Mouse (Mus musculus): ENCODE data around the gene Bsn. TPM values are rescaled to one million over a fixed set of nuclear protein-coding genes. Genes with fewer than 3 reads are reported as not detected.

The Bsn gene
- polyA plus RNA-seq, 1 experiment from 2014 or later = 0.24 TPM

DNA sequence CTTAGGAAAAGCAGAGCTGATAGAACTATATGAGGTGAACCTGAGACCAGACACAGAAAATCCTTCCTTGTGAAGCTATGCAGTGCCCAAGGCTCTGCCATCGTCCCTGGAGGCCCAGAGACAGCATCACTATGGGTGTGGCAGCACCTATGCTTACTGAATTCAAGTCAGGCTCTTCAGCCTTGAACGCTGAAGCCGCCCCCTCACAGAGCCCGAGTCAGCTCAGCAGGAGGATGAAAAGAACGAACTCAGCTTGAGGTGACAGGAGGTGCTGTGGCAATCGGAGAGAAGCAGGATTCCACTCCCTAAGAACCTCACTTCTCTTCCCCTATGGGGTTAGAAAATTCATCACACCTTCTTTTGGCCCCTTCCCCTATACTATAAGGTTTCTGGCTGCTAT is 2.6 kb downstream of the Bsn start:
- no peaks in the 10 kb centered on the region for H3K4me1 ChIP-seq (ENCODE audit: insufficient read depth)
- no peak overlapping the region for H3K27ac ChIP-seq (ENCODE audit: low read depth)
- 31% methylated on average over 6 of the region's 6 CpGs for WGBS
- no peaks in the 10 kb centered on the region for H3K9me3 ChIP-seq (ENCODE audit: low read depth, low read length)
- no peak overlapping the region for H3K4me2 ChIP-seq
- DNase-seq = no peak
- no peak for ATAC-seq (ENCODE audit: insufficient read depth)
- H3K27me3 ChIP-seq (ENCODE audit: insufficient read depth, low read length) = peaks cover 16% of the 10 kb centered on the region; the same call in 1 of the 2 replicates
- H3K9ac ChIP-seq = no peak overlapping the region
- no peak overlapping the region for H3K4me3 ChIP-seq (ENCODE audit: low read depth, low read length)
- no peaks in the 10 kb centered on the region for H3K36me3 ChIP-seq (ENCODE audit: insufficient read depth)
- TF ChIP-seq CTCF (IDR thresholded peaks at IDR 0.05; ENCODE audit: low read depth) = no peak

DNA sequence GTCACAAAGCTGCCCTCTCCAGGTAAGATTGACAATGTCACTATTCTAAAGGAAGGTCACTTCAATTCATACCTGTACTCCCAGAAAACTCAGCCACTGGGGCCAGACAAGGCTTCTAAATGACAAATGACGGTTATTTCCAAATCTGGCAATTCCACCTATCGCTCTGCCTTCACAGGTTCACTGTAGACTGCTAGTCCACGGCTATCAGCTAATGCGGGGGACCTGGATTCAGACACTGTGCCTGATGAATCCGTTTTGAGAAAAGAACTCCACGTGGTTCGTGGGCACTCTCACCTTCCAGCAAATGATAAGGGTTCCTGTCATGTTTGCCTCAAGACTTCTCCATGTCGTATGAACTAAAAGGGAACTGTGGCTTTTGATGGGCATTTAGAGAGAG is 4.4 kb downstream of the Bsn start:
- H3K9ac ChIP-seq = no peak overlapping the region
- no peak for DNase-seq
- no peak overlapping the region for H3K4me3 ChIP-seq (ENCODE audit: low read depth, low read length)
- H3K27me3 ChIP-seq (ENCODE audit: insufficient read depth, low read length) = peaks cover 13% of the 10 kb centered on the region; the same call in 1 of the 2 replicates
- H3K27ac ChIP-seq (ENCODE audit: low read depth) = no peak overlapping the region
- H3K4me2 ChIP-seq = no peak overlapping the region
- no peaks in the 10 kb centered on the region for H3K9me3 ChIP-seq (ENCODE audit: low read depth, low read length)
- TF ChIP-seq CTCF (IDR thresholded peaks at IDR 0.05; ENCODE audit: low read depth) = no peak
- ATAC-seq (ENCODE audit: insufficient read depth) = no peak
- no peaks in the 10 kb centered on the region for H3K4me1 ChIP-seq (ENCODE audit: insufficient read depth)
- WGBS = 74% methylated on average over 8 of the region's 8 CpGs
- no peaks in the 10 kb centered on the region for H3K36me3 ChIP-seq (ENCODE audit: insufficient read depth)

DNA sequence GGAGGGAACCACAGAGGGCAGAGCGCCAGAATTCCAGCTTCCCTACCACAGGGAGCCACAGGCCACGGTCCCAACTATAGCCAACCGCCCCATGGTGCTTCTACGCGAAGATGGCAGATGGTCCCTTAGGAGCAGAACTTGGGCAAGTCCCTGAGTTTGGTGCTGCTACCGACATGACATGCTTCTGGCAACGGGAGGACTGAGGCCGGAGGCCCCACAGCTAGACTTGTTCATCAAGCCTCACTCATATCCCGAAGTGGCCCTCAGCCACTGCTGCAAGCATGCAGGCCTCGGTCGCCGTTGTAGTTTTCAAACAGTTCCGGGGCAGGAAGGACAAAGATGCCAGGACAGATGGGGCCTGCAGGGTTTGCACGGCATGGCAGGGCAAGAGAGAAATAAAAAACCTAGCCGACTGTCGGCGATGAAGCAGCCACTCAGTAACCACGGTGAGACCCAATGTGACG is 6.6 kb downstream of the Bsn start:
- ATAC-seq (ENCODE audit: insufficient read depth) (no peak), DNase-seq (no peak)
- Histone ChIP-seq H3K9ac (no peak overlapping the region), H3K27me3 (ENCODE audit: insufficient read depth, low read length) (0 out of 2 replicates have a peak, but pooled peaks cover 2% of the 10 kb centered on the region), H3K4me3 (ENCODE audit: low read depth, low read length) (no peak overlapping the region), H3K4me1 (ENCODE audit: insufficient read depth) (no peaks in the 10 kb centered on the region), H3K36me3 (ENCODE audit: insufficient read depth) (no peaks in the 10 kb centered on the region), H3K4me2 (no peak overlapping the region), H3K27ac (ENCODE audit: low read depth) (no peak overlapping the region), H3K9me3 (ENCODE audit: low read depth, low read length) (no peaks in the 10 kb centered on the region)
- no peak for TF ChIP-seq CTCF (IDR thresholded peaks at IDR 0.05; ENCODE audit: low read depth)
- 81% methylated on average over 19 of the region's 19 CpGs for WGBS

DNA sequence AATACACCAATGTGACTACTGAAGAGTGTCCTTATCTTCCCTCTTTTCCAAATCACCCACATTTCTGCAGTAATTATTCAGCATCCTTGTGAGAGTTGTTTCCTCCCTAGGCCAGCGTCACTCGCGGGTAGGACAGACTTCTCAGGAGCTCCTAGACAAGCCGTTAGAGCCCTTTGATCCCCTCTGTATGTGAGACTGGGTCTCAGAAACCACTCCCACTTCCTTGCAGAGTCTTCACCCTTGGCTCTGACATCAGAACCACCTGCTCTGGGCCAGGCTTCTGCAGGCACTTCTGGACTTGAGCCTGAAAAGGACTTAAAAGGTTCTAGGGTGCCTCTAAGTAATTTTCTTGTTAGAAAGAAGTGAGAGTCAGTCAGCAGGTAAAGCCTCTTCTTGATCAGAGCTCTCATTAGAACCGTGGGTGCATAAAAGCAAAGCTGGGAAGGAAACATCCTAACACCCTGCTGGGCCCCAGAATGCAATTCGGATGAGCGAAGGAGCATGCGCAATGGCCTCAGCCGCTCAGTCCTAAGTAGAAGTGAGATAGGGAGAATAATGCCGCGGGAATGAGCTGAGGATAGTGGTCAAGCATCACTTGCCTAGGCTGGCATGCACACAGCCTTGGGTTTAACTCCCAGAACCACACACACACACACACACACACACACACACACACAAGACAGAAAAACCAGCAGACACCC is 7.2 kb downstream of the Bsn start:
- H3K27ac ChIP-seq (ENCODE audit: low read depth) = no peak overlapping the region
- WGBS = 55% methylated on average over 11 of the region's 11 CpGs
- no peaks in the 10 kb centered on the region for H3K4me1 ChIP-seq (ENCODE audit: insufficient read depth)
- no peak overlapping the region for H3K4me3 ChIP-seq (ENCODE audit: low read depth, low read length)
- H3K27me3 ChIP-seq (ENCODE audit: insufficient read depth, low read length) = no peaks in the 10 kb centered on the region
- H3K9me3 ChIP-seq (ENCODE audit: low read depth, low read length) = no peaks in the 10 kb centered on the region
- H3K36me3 ChIP-seq (ENCODE audit: insufficient read depth) = no peaks in the 10 kb centered on the region
- H3K9ac ChIP-seq = no peak overlapping the region
- no peak overlapping the region for H3K4me2 ChIP-seq
- ATAC-seq (ENCODE audit: insufficient read depth) (no peak), DNase-seq (no peak)
- TF ChIP-seq CTCF (IDR thresholded peaks at IDR 0.05; ENCODE audit: low read depth) = no peak

DNA sequence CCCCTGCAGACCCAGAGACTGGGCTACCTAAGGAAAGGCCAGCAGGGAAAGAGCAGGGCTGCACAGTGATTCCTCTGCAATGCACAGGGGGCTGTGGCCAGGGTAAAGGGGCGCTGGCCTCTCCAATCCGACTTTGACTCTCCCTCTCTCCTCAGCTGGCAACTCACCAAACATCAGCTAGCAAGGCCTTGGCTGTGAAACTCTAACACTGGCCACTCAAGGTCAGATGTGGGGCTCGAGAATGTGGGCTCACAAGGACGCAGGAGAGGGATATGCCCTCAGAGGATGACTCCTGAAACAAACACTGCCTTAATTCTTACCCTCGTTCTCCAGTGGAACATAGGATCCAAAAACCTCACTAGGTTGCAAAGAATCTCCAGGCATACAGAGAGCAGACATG is 11.8 kb downstream of the Bsn start:
- no peak overlapping the region for H3K4me2 ChIP-seq
- 62% methylated on average over 5 of the region's 5 CpGs for WGBS
- no peaks in the 10 kb centered on the region for H3K36me3 ChIP-seq (ENCODE audit: insufficient read depth)
- H3K4me3 ChIP-seq (ENCODE audit: low read depth, low read length) = no peak overlapping the region
- no peaks in the 10 kb centered on the region for H3K27me3 ChIP-seq (ENCODE audit: insufficient read depth, low read length)
- TF ChIP-seq CTCF (IDR thresholded peaks at IDR 0.05; ENCODE audit: low read depth) = no peak
- H3K27ac ChIP-seq (ENCODE audit: low read depth) = no peak overlapping the region
- no peak overlapping the region for H3K9ac ChIP-seq
- DNase-seq (no peak), ATAC-seq (ENCODE audit: insufficient read depth) (no peak)
- H3K4me1 ChIP-seq (ENCODE audit: insufficient read depth) = no peaks in the 10 kb centered on the region
- no peaks in the 10 kb centered on the region for H3K9me3 ChIP-seq (ENCODE audit: low read depth, low read length)

DNA sequence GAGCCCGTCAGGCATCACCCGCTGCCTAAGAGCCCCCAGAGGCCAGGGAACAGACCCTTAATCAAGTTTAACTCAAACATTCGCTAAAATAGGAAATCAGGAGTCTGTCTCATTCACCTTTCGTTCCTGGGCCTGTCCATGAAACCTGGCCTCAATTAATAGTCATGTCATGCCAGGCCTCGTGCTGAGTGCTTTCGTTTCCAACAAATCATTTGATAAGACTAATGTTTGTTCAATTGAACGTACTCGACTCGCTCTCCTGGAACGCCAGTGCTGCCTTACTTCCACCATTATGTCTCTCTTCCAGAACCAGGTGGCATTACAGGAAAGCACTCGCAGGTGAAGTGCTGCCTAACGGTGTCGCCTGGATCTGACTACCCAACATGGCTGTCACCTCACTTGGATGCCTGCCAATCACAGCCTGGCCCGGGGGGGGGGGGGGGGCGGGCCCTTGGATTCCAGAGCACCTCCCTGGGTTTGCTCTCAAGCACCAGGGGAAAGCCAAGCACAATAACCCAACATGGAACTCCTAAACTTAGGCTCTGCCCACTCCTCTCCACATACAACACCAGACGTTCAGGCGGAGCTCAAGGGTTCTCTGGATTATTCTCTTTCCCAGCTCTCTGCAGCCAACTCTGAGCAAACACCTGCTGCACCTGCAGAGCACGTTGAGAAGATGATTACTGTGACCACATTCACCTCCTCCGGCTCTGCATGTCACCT is 14.9 kb downstream of the Bsn start:
- no peaks in the 10 kb centered on the region for H3K4me1 ChIP-seq (ENCODE audit: insufficient read depth)
- no peak for ATAC-seq (ENCODE audit: insufficient read depth)
- H3K27ac ChIP-seq (ENCODE audit: low read depth) = no peak overlapping the region
- H3K9ac ChIP-seq = no peak overlapping the region
- H3K27me3 ChIP-seq (ENCODE audit: insufficient read depth, low read length) = no peaks in the 10 kb centered on the region
- TF ChIP-seq CTCF (IDR thresholded peaks at IDR 0.05; ENCODE audit: low read depth) = no peak
- DNase-seq = no peak
- no peaks in the 10 kb centered on the region for H3K36me3 ChIP-seq (ENCODE audit: insufficient read depth)
- no peak overlapping the region for H3K4me2 ChIP-seq
- no peak overlapping the region for H3K4me3 ChIP-seq (ENCODE audit: low read depth, low read length)
- 48% methylated on average over 19 of the region's 19 CpGs for WGBS
- no peaks in the 10 kb centered on the region for H3K9me3 ChIP-seq (ENCODE audit: low read depth, low read length)

DNA sequence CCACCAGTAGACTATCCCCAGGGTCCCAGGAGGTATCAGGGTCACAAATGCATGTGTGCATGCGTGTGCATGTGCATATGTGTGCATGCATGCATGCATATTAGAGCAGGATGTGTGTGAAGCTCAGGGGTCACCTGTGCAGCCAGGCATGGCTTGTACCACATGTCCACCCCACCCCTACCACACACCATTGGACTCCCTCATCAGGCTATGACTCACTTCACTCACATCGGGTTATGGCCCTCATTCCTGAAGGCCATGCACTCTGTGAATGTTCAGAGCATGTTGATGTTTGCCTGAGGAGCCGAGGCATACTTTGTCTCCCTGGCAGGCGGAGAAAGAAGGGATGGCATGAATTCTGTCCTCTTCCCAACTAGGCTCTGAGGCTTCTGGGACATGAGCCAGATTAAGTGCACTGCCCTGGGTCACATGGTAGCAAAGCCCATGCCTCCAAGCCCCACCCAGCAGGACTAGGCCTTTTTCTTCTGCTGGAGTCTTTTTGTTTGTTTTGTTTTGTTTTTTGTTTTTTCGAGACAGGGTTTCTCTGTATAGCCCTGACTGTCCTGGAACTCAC is 17.3 kb downstream of the Bsn start:
- no peak overlapping the region for H3K9ac ChIP-seq
- WGBS = 73% methylated on average over 5 of the region's 5 CpGs
- H3K4me2 ChIP-seq = no peak overlapping the region
- H3K9me3 ChIP-seq (ENCODE audit: low read depth, low read length) = no peaks in the 10 kb centered on the region
- ATAC-seq (ENCODE audit: insufficient read depth) (peak; percentile 11; the same call in 1 of the 2 replicates), DNase-seq (no peak)
- H3K4me1 ChIP-seq (ENCODE audit: insufficient read depth) = no peaks in the 10 kb centered on the region; the same call in 1 of the 2 replicates
- no peak for TF ChIP-seq CTCF (IDR thresholded peaks at IDR 0.05; ENCODE audit: low read depth)
- H3K4me3 ChIP-seq (ENCODE audit: low read depth, low read length) = no peak overlapping the region
- no peaks in the 10 kb centered on the region for H3K27me3 ChIP-seq (ENCODE audit: insufficient read depth, low read length)
- no peak overlapping the region for H3K27ac ChIP-seq (ENCODE audit: low read depth)
- H3K36me3 ChIP-seq (ENCODE audit: insufficient read depth) = no peaks in the 10 kb centered on the region

All from lung, embryonic 14.5 days (tissue).